Mouse (Mus musculus) midbrain, postnatal 0 days (tissue): ENCODE data around the gene Ccdc60. TPM values are rescaled to one million over a fixed set of nuclear protein-coding genes. Genes with fewer than 3 reads are reported as not detected.

Source experiments
- ATAC-seq: fragments of 200-750 bp; cut with Nextera tagmentation; 2 replicates; pipeline ENCODE4 v1.8.0; 2017; ENCODE audit warnings: moderate number of reproducible peaks, mild to moderate bottlenecking, moderate TSS enrichment, moderate library complexity; ENCODE audit not compliant: low FRiP score
- DNase-seq: peaks from one replicate; pipeline ENCODE4 v3.0.0-alpha.2; 2015; ENCODE audit warnings: low spot score
- H3K27ac ChIP-seq: fragments of 300-500 bp; sonication (generic); 2 replicates; pipeline ENCODE4 v1.5.1; 2014; ENCODE audit warnings: low read depth, mild to moderate bottlenecking, low read length, mixed read lengths
- H3K27me3 ChIP-seq: fragments of 300-500 bp; sonication (generic); 2 replicates; pipeline ENCODE4 v1.6.1; 2014; ENCODE audit warnings: low read length, control low read depth, mixed read lengths; ENCODE audit not compliant: insufficient read depth
- H3K36me3 ChIP-seq: fragments of 300-500 bp; sonication (generic); 2 replicates; pipeline ENCODE4 v1.6.1; 2014; ENCODE audit warnings: low read length, control low read depth, mixed read lengths; ENCODE audit not compliant: insufficient read depth
- H3K4me1 ChIP-seq: fragments of 300-500 bp; sonication (generic); 2 replicates; pipeline ENCODE4 v1.6.1; 2014; ENCODE audit warnings: mild to moderate bottlenecking, control low read depth, antibody characterized with exemption, low read length, mixed read lengths; ENCODE audit not compliant: insufficient read depth
- H3K4me2 ChIP-seq: fragments of 300-500 bp; sonication (generic); 2 replicates; pipeline ENCODE4 v1.6.1; 2014; ENCODE audit warnings: low read depth, mild to moderate bottlenecking, low read length, mixed read lengths; ENCODE audit not compliant: poor library complexity, severe bottlenecking
- H3K4me3 ChIP-seq: fragments of 300-500 bp; sonication (generic); 2 replicates; pipeline ENCODE4 v1.5.1; 2014; ENCODE audit warnings: low read depth, mild to moderate bottlenecking, low read length, moderate library complexity
- H3K9ac ChIP-seq: fragments of 300-500 bp; sonication (generic); replicated peaks from 2 replicates; pipeline ENCODE4 v1.6.1; 2014; ENCODE audit warnings: mild to moderate bottlenecking, low read length, moderate library complexity, mixed read lengths; ENCODE audit not compliant: poor library complexity, severe bottlenecking
- H3K9me3 ChIP-seq: fragments of 300-500 bp; sonication (generic); 2 replicates; pipeline ENCODE4 v1.6.1; 2016; ENCODE audit warnings: low read length, control low read depth
- CTCF ChIP-seq: IDR thresholded peaks from 2 replicates; pipeline ENCODE4 v1.5.1; 2016; ENCODE audit warnings: antibody characterized with exemption, mild to moderate bottlenecking
- WGBS: fragments of 180-500 bp; shearing (Covaris S2); extraction: QIAGEN DNeasy Blood & Tissue Kit; methylation state at CpG from one replicate; pipeline ENCODE4 v1.1.7; 2014; 5-methylcytosine and 5-hydroxymethylcytosine counted together
- polyA plus RNA-seq: library from polyadenylated mRNA; unstranded; fragments of >200 nt; fragmentation: Nextera tagmentation; extraction: Ambion mirVana; gene quantifications from 2 replicates; pipeline ENCODE4 v1.2.1, GENCODE M21; 2015
- total RNA-seq: library from RNA; depleted of rRNA; stranded (reverse); fragments of >200 nt; gene quantifications from 2 replicates; pipeline ENCODE4 v1.2.3, GENCODE M21; 2014; rRNA removed

Ccdc60 gene
- total RNA-seq (1.8 and 2.2 TPM in 2 replicates), polyA plus RNA-seq (2.5 and 2.6 TPM in 2 replicates)

DNA sequence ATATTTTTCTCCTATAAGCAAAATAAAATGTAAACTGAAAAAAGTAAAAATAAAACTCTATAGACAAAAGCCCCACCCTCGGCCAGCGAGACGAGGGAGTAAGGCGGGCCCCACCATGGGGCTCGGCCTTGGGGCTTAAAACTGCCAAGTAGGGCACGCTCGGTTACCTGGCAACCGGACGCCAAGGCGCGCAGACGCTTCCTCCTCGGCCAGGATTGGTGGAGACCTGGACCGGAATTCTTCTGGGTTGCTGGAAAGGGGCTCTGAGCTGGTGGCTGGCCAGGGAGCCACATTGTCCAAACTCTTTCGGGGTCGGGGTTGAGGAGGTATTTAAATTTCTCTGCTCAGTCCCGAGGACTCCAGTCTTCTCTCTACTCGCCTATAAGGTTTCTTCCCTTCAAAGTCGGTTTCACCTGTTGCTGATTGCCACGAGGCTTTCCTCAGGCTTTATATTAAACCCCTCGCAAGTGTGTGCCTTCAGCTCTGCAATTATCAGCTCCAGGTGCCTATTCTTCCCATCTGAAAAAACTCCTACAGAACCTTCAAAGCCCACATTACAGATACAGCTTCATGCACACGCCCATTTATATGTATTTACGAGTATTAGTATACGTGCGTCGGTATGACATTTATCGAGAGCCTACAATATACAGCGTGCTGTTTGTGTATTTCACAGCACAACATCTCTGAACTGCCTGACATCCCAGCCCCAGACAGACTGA is at the start of gene Ccdc60:
Gene Ccdc60 (minus strand): TSS at position 137 of the 722 bp plus-strand sequence.
- WGBS: 6% methylated on average over 28 of the region's 28 CpGs
- no peak for TF ChIP-seq CTCF
- peak within 1 kb of the TSS; percentile 8; the same call in 1 of the 2 replicates for H3K4me3 ChIP-seq
- DNase-seq: peak; percentile 62
- no peaks in the 10 kb centered on the region for H3K9me3 ChIP-seq
- H3K36me3 ChIP-seq: no peaks in the 10 kb centered on the region
- H3K9ac ChIP-seq: no peak within 1 kb of the TSS
- H3K4me1 ChIP-seq: peaks cover 13% of the 10 kb centered on the region; the same call in 1 of the 2 replicates
- H3K27me3 ChIP-seq: no peaks in the 10 kb centered on the region
- ATAC-seq: no peak
- no peak within 1 kb of the TSS for H3K27ac ChIP-seq
- H3K4me2 ChIP-seq: peak within 1 kb of the TSS; percentile 36

DNA sequence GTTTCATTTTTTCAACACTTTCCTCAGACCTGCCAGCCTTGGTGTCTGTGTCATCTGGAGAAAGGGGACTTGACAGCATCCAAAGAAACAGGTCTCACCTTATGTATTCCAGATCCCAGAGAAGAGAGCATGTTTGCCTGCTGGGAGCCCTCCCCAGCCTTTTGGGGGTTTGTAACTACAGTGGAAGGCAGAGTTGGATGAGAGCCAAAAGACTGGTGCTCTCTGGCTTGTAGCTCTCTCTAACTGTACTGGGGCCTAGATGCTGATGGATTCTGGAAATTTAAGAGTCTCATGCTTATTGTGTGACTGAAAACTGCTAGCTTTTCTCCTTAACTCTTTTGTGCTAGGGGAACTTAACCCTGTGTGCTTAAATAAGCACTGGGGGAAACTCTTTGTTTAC is 47.4 kb upstream of the Ccdc60 start:
- H3K27ac ChIP-seq: no peak overlapping the region
- H3K27me3 ChIP-seq: no peaks in the 10 kb centered on the region
- ATAC-seq: no peak
- TF ChIP-seq CTCF: no peak
- no peak overlapping the region for H3K9ac ChIP-seq
- H3K4me3 ChIP-seq: no peak overlapping the region
- no peaks in the 10 kb centered on the region for H3K36me3 ChIP-seq
- no peak overlapping the region for H3K4me2 ChIP-seq
- no peaks in the 10 kb centered on the region for H3K9me3 ChIP-seq
- no peaks in the 10 kb centered on the region for H3K4me1 ChIP-seq
- peak; percentile 68 for DNase-seq

GRCm38 (mm10) chr5:116328911-116329310 is 40.1 kb upstream of the Ccdc60 start:
- H3K9ac ChIP-seq: no peak overlapping the region
- WGBS: 96% methylated on average over 4 of the region's 4 CpGs
- no peak overlapping the region for H3K4me3 ChIP-seq
- TF ChIP-seq CTCF: no peak
- no peak overlapping the region for H3K27ac ChIP-seq
- DNase-seq (no peak), ATAC-seq (no peak)
- no peaks in the 10 kb centered on the region for H3K4me1 ChIP-seq
- no peak overlapping the region for H3K4me2 ChIP-seq
- H3K27me3 ChIP-seq: no peaks in the 10 kb centered on the region
- peaks cover 2% of the 10 kb centered on the region; the same call in 1 of the 2 replicates for H3K9me3 ChIP-seq
- H3K36me3 ChIP-seq: no peaks in the 10 kb centered on the region

DNA sequence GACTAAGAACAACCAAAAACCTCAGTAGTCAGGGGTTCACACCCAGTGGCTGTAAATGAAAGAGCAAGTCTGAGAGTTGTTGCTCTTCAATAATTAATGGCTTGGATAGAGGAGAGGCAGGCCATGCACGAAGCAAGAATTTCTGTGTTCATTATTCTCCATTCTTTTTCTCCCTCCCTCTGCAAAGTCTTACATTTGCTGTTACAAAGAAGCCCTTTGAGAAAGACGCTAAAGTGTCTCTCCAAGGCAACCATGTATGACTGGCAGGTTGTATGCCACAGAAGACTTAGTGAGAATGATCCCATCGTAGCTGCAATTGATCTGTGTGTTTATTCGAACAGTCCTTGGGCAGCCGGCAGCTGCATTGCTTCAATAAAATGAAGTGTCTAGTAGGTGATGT is 34.6 kb upstream of the Ccdc60 start:
- no peak overlapping the region for H3K9ac ChIP-seq
- no peak for DNase-seq
- 18% methylated on average over 5 of the region's 5 CpGs for WGBS
- peak; percentile 19; the same call in 1 of the 2 replicates for TF ChIP-seq CTCF
- no peaks in the 10 kb centered on the region for H3K27me3 ChIP-seq
- peaks cover 2% of the 10 kb centered on the region; the same call in 1 of the 2 replicates for H3K9me3 ChIP-seq
- H3K4me1 ChIP-seq: 0 out of 2 replicates have a peak, but pooled peaks cover 5% of the 10 kb centered on the region
- H3K36me3 ChIP-seq: no peaks in the 10 kb centered on the region
- H3K4me3 ChIP-seq: no peak overlapping the region
- H3K4me2 ChIP-seq: no peak overlapping the region
- no peak for ATAC-seq
- peak overlapping the region; percentile 4; the same call in 1 of the 2 replicates for H3K27ac ChIP-seq

DNA sequence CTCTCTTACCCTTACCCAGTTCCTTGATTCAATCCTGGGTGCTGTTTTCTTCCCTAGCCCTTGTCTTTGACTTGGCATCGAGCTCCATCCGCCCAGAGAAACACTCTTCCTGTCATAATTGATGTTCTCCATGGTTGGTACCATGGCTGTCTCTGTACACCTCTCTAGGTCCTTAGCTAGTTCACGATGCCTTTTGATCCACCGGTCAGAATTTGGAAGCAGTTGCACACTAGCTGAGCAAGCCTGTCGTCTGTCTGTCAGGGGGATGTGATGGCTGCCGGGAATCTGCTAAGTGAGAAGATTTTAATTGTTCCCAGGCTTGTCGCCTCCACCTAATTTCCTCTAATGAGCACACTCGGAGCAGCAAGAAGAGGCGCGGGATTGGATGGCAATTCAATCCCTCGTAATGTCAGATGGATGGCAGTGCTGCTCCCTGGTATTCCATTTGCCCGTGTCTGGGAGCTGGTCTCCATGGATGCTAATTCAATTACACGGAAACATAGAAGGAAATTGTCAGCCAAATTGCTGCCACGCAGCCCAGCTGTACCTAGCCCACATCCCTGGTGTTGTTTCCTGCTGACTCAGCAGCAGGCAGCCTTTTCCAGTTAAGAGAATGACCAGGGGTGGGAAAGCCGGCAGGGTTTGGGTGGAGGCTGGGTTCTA is 33.7 kb upstream of the Ccdc60 start:
- no peaks in the 10 kb centered on the region for H3K36me3 ChIP-seq
- DNase-seq (peak; percentile 86), ATAC-seq (peak; percentile 34; the same call in 1 of the 2 replicates)
- H3K27ac ChIP-seq: peak overlapping the region; percentile 34
- 0 out of 2 replicates have a peak, but pooled peaks cover 5% of the 10 kb centered on the region for H3K4me1 ChIP-seq
- 15% methylated on average over 15 of the region's 15 CpGs for WGBS
- H3K4me2 ChIP-seq: no peak overlapping the region
- H3K4me3 ChIP-seq: no peak overlapping the region
- peak; percentile 27; the same call in 1 of the 2 replicates for TF ChIP-seq CTCF
- H3K27me3 ChIP-seq: no peaks in the 10 kb centered on the region
- H3K9me3 ChIP-seq: peaks cover 2% of the 10 kb centered on the region; the same call in 1 of the 2 replicates
- H3K9ac ChIP-seq: no peak overlapping the region

DNA sequence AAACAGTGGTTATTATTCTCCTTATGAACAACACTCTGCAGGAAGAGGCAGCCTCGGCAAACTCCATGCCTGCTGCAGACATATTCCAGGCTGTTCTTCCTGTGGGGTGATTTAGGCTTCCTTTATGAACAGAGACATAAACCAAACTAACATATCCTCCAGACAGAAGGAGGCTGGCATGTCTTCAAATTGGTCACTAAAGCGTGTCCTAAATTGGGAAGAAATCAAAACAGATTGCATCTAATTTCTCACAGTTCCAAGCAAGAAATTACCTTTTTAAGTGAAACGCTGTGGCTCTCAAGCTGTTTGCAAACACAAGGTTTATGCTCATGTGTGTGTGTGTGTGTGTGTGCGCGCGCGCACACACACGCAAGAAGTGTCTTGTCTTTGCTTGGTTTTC is 24.9 kb upstream of the Ccdc60 start:
- WGBS: 83% methylated on average over 8 of the region's 8 CpGs
- no peaks in the 10 kb centered on the region for H3K27me3 ChIP-seq
- H3K27ac ChIP-seq: no peak overlapping the region
- no peak for DNase-seq
- peaks cover 6% of the 10 kb centered on the region; the same call in 1 of the 2 replicates for H3K4me1 ChIP-seq
- no peaks in the 10 kb centered on the region for H3K36me3 ChIP-seq
- H3K4me2 ChIP-seq: no peak overlapping the region
- no peaks in the 10 kb centered on the region for H3K9me3 ChIP-seq
- no peak for ATAC-seq
- no peak overlapping the region for H3K4me3 ChIP-seq
- H3K9ac ChIP-seq: no peak overlapping the region
- TF ChIP-seq CTCF: no peak
